Mouse (Mus musculus) hindbrain, embryonic 11.5 days (tissue): Measurements from ENCODE around the gene Klk1b3. TPM values are rescaled to one million over a fixed set of nuclear protein-coding genes. Genes with fewer than 3 reads are reported as not detected.
"Not testable (repeated sequence)": the region's sequence is repeated elsewhere in the genome, so short reads cannot be mapped to it uniquely, and the experiment has no call there.

Experiments
- ATAC-seq: fragments of 200-750 bp; cut with Nextera tagmentation; 2 replicates; pipeline ENCODE4 v1.8.0; 2017; ENCODE audit warnings: mild to moderate bottlenecking, moderate TSS enrichment, moderate library complexity; ENCODE audit not compliant: low FRiP score
- DNase-seq: peaks from one replicate; pipeline ENCODE4 v3.0.0-alpha.2; 2015; ENCODE audit warnings: low spot score
- H3K27ac ChIP-seq: fragments of 300-500 bp; sonication (generic); 2 replicates; pipeline ENCODE4 v1.5.1; 2014; ENCODE audit warnings: mild to moderate bottlenecking, low read depth, low read length
- H3K27me3 ChIP-seq: fragments of 300-500 bp; sonication (generic); 2 replicates; pipeline ENCODE4 v1.6.1; 2014; ENCODE audit warnings: mild to moderate bottlenecking, low read length, moderate library complexity, mixed read lengths; ENCODE audit not compliant: control insufficient read depth, insufficient read depth
- H3K36me3 ChIP-seq: fragments of 300-500 bp; sonication (generic); 2 replicates; pipeline ENCODE4 v1.6.1; 2014; ENCODE audit warnings: mild to moderate bottlenecking, low read length, moderate library complexity, mixed read lengths; ENCODE audit not compliant: control insufficient read depth, insufficient read depth
- H3K4me1 ChIP-seq: fragments of 300-500 bp; sonication (generic); replicated peaks from 2 replicates; pipeline ENCODE4 v1.6.1; 2014; ENCODE audit warnings: low read length, mixed read lengths; ENCODE audit not compliant: control insufficient read depth, insufficient read depth
- H3K4me2 ChIP-seq: fragments of 300-500 bp; sonication (generic); replicated peaks from 2 replicates; pipeline ENCODE4 v1.6.1; 2014; ENCODE audit warnings: mild to moderate bottlenecking, low read depth, low read length
- H3K4me3 ChIP-seq: fragments of 300-500 bp; sonication (generic); 2 replicates; pipeline ENCODE4 v1.5.1; 2014; ENCODE audit warnings: low read depth, low read length
- H3K9ac ChIP-seq: fragments of 300-500 bp; sonication (generic); 2 replicates; pipeline ENCODE4 v1.6.1; 2014; ENCODE audit warnings: low read depth, low read length
- H3K9me3 ChIP-seq: fragments of 300-500 bp; sonication (generic); 2 replicates; pipeline ENCODE4 v1.6.1; 2016; ENCODE audit warnings: low read length; ENCODE audit not compliant: control insufficient read depth
- WGBS: fragments of 180-500 bp; shearing (Covaris S2); extraction: QIAGEN DNeasy Blood & Tissue Kit; methylation state at CpG from one replicate; pipeline ENCODE4 v1.1.7; 2014; 5-methylcytosine and 5-hydroxymethylcytosine counted together
- polyA plus RNA-seq: library from polyadenylated mRNA; unstranded; fragments of >200 nt; fragmentation: Nextera tagmentation; extraction: Ambion mirVana; gene quantifications from 2 replicates; pipeline ENCODE4 v1.2.1, GENCODE M21; 2014

Klk1b3 gene
- polyA plus RNA-seq, 1 experiment from 2014 or later, result not detected

GRCm38 (mm10) chr7:44246984-44247470 lies 49.0 kb downstream of the Klk1b3 start:
- WGBS, result under 1% methylated on average over 22 of the region's 23 CpGs
- H3K4me2 ChIP-seq, result peak overlapping the region; percentile 67
- H3K9ac ChIP-seq, result peak overlapping the region; percentile 86
- peak; percentile 73 for DNase-seq
- H3K36me3 ChIP-seq, result peaks cover 17% of the 10 kb centered on the region
- H3K4me1 ChIP-seq, result peaks cover 4% of the 10 kb centered on the region; the same call in 1 of the 2 replicates
- H3K27ac ChIP-seq, result peak overlapping the region; percentile 71
- no peaks in the 10 kb centered on the region for H3K27me3 ChIP-seq
- H3K4me3 ChIP-seq, result peak overlapping the region; percentile 82
- ATAC-seq, result peak; percentile 19
- no peaks in the 10 kb centered on the region for H3K9me3 ChIP-seq

GRCm38 (mm10) chr7:44247971-44248370 lies 50.0 kb downstream of the Klk1b3 start:
- Histone ChIP-seq H3K4me2 (peak overlapping the region; percentile 67), H3K27me3 (no peaks in the 10 kb centered on the region), H3K4me3 (peak overlapping the region; percentile 82), H3K9ac (peak overlapping the region; percentile 86), H3K36me3 (peaks cover 17% of the 10 kb centered on the region), H3K9me3 (no peaks in the 10 kb centered on the region), H3K27ac (no peak overlapping the region), H3K4me1 (peaks cover 4% of the 10 kb centered on the region; the same call in 1 of the 2 replicates)
- no peak for ATAC-seq
- no peak for DNase-seq
- WGBS, result 96% methylated on average over 2 of the region's 2 CpGs

DNA sequence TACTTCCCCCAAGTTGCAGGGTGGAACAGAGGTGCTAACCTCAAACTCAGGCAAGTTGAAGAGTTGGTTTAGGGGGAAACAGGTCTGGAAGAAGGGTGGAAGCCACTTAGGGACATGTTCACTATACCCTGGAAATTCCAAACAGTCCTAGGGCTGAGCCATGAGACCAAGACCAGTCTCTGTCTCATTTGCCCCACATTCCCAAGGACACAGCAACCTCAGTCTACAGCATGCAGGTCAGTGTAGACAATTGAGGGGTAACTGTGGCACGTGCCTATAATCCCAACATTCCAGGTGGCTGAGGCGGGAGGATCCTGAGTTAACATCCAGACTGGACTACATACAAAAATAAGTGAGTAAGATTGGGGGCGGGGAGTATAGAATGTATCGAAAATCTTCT lies 51.3 kb downstream of the Klk1b3 start:
- DNase-seq (no peak), ATAC-seq (no peak)
- no peaks in the 10 kb centered on the region for H3K27me3 ChIP-seq
- H3K9ac ChIP-seq, result no peak overlapping the region
- H3K4me1 ChIP-seq, result peaks cover 4% of the 10 kb centered on the region; the same call in 1 of the 2 replicates
- H3K9me3 ChIP-seq, result no peaks in the 10 kb centered on the region
- no peak overlapping the region for H3K27ac ChIP-seq
- no peak overlapping the region; the same call in 1 of the 2 replicates for H3K4me3 ChIP-seq
- H3K4me2 ChIP-seq, result no peak overlapping the region
- WGBS, result 99% methylated on average over 4 of the region's 4 CpGs
- H3K36me3 ChIP-seq, result peaks cover 17% of the 10 kb centered on the region

- not testable (repeated sequence) for DNase-seq, H3K27ac ChIP-seq, H3K4me2 ChIP-seq, ATAC-seq, H3K9me3 ChIP-seq, H3K27me3 ChIP-seq, H3K4me1 ChIP-seq, H3K9ac ChIP-seq, H3K4me3 ChIP-seq
- H3K36me3 ChIP-seq, result peaks cover 17% of the 10 kb centered on the region
- WGBS, result 96% methylated on average over 17 of the region's 17 CpGs
Measured at GRCm38 (mm10) chr7:44250732-44251275, 52.8 kb downstream of the Klk1b3 start.

Other genes starting within 250 kb of the Klk1b3 start
- gene Klk1b8, start 247.5 kb upstream of the Klk1b3 start, polyA plus RNA-seq, result not detected in 2 replicates
- gene Klk1b1, start 231.4 kb upstream of the Klk1b3 start, polyA plus RNA-seq, result not detected in 2 replicates
- gene Klk1b9, start 222.1 kb upstream of the Klk1b3 start, polyA plus RNA-seq, result not detected in 2 replicates
- not detected in 2 replicates for gene Klk1b11, start 202.3 kb upstream of the Klk1b3 start, polyA plus RNA-seq
- not detected in 2 replicates for gene Klk1b26, start 186.0 kb upstream of the Klk1b3 start, polyA plus RNA-seq
- not detected in 2 replicates for gene Klk1b27, start 145.9 kb upstream of the Klk1b3 start, polyA plus RNA-seq
- not detected in 2 replicates for gene Klk1b21, start 95.9 kb upstream of the Klk1b3 start, polyA plus RNA-seq
- not detected in 2 replicates for gene Klk1b22, start 85.5 kb upstream of the Klk1b3 start, polyA plus RNA-seq
- gene Klk1b16, start 61.4 kb upstream of the Klk1b3 start, polyA plus RNA-seq, result not detected in 2 replicates
- gene Klk1b24, start 10.0 kb upstream of the Klk1b3 start, polyA plus RNA-seq, result 0.32 TPM in 1 of 2 replicates, not detected in the other
- not detected in 2 replicates for gene Klk1b4, start 9.2 kb downstream of the Klk1b3 start, polyA plus RNA-seq
- gene Klk1b5, start 17.8 kb downstream of the Klk1b3 start, polyA plus RNA-seq, result not detected in 2 replicates
- gene Klk1, start 27.2 kb downstream of the Klk1b3 start, polyA plus RNA-seq, result not detected in 2 replicates
- gene Gm36864, start 38.0 kb downstream of the Klk1b3 start, polyA plus RNA-seq, result not detected in 2 replicates
- 0.81 and 1.4 TPM in 2 replicates for gene 1700028J19Rik, start 48.5 kb downstream of the Klk1b3 start, polyA plus RNA-seq
- 97.1 and 113 TPM in 2 replicates for gene 2410002F23Rik, start 48.5 kb downstream of the Klk1b3 start, polyA plus RNA-seq
- gene Acp4, start 59.2 kb downstream of the Klk1b3 start, polyA plus RNA-seq, result not detected in 2 replicates
- not detected in 2 replicates for gene Gm15517, start 63.3 kb downstream of the Klk1b3 start, polyA plus RNA-seq
- 2.7 TPM in 2 replicates for gene Clec11a, start 108.7 kb downstream of the Klk1b3 start, polyA plus RNA-seq
- gene Shank1, start 112.1 kb downstream of the Klk1b3 start, polyA plus RNA-seq, result 5.1 and 6.9 TPM in 2 replicates
- 2.4 and 3.5 TPM in 2 replicates for gene Syt3, start 185.9 kb downstream of the Klk1b3 start, polyA plus RNA-seq
- gene 1700008O03Rik, start 187.6 kb downstream of the Klk1b3 start, polyA plus RNA-seq, result 1.3 and 1.4 TPM in 2 replicates
- 9.1 and 11.4 TPM in 2 replicates for gene Lrrc4b, start 230.8 kb downstream of the Klk1b3 start, polyA plus RNA-seq